Mouse (Mus musculus) macrophage (primary cell): Measurements from ENCODE around the gene Srl. TPM values are rescaled to one million over a fixed set of nuclear protein-coding genes. Genes with fewer than 3 reads are reported as not detected.

Experiments
- H3K27ac ChIP-seq: fragments of 350-480 bp; formaldehyde crosslinking; 2 replicates; pipeline ENCODE4 v1.9.0; 2021
- H3K36me3 ChIP-seq: fragments of 350-480 bp; formaldehyde crosslinking; 2 replicates; pipeline ENCODE4 v1.9.0; 2021; ENCODE audit errors: inconsistent target
- H3K4me3 ChIP-seq: fragments of 350-480 bp; formaldehyde crosslinking; 2 replicates; pipeline ENCODE4 v1.9.0; 2021; ENCODE audit errors: inconsistent target
- H3K79me2 ChIP-seq: fragments of 350-480 bp; formaldehyde crosslinking; 2 replicates; pipeline ENCODE4 v1.9.0; 2021; ENCODE audit errors: inconsistent target
- WGBS: methylation state at CpG from one replicate; pipeline ENCODE4 v1.1.7; 2026; ENCODE audit warnings: inconsistent platforms; ENCODE audit not compliant: missing documents; 5-methylcytosine and 5-hydroxymethylcytosine counted together
- polyA plus RNA-seq: library from polyadenylated mRNA; stranded (reverse); fragments of 250-400 nt; gene quantifications from 3 replicates; pipeline ENCODE4 v1.2.4, GENCODE M21; 2018; ENCODE audit warnings: inconsistent platforms

The Srl gene
- polyA plus RNA-seq, 1 experiment from 2014 or later, result 3.0 TPM

GRCm38 (mm10) chr16:4449418-4449817 is 92.2 kb downstream of the Srl start:
- no peaks in the 10 kb centered on the region for H3K79me2 ChIP-seq
- WGBS, result 99% methylated on average over 6 of the region's 6 CpGs
- H3K36me3 ChIP-seq, result no peaks in the 10 kb centered on the region
- H3K4me3 ChIP-seq, result no peak overlapping the region
- no peak overlapping the region for H3K27ac ChIP-seq

GRCm38 (mm10) chr16:4448235-4448634 is 93.4 kb downstream of the Srl start:
- no peaks in the 10 kb centered on the region for H3K36me3 ChIP-seq
- no peaks in the 10 kb centered on the region for H3K79me2 ChIP-seq
- no peak overlapping the region for H3K27ac ChIP-seq
- 41% methylated on average over 5 of the region's 9 CpGs for WGBS
- no peak overlapping the region for H3K4me3 ChIP-seq

GRCm38 (mm10) chr16:4446395-4446794 is 95.2 kb downstream of the Srl start:
- Histone ChIP-seq H3K36me3 (no peaks in the 10 kb centered on the region), H3K79me2 (no peaks in the 10 kb centered on the region), H3K27ac (no peak overlapping the region), H3K4me3 (no peak overlapping the region)
- WGBS, result 75% methylated on average over 4 of the region's 4 CpGs

DNA sequence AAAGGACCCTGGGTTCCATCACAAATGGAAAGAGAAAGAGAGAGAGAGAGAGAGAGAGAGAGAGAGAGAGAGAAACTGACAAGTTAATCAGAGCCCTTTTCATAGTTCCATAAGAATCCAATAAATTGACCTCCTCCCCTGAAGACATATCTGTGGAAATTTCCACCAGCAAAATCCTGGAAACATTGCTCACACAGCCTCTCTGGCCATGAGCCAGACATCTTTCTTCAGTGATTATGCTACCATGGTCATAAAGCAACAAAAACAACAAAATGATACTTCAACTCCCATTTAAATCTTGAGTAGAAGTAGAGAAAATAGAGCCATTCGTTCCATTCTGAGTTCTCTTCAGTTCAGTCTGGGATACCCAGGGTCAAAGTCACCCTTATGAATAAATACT is 97.2 kb downstream of the Srl start:
- no peaks in the 10 kb centered on the region for H3K79me2 ChIP-seq
- no peaks in the 10 kb centered on the region for H3K36me3 ChIP-seq
- 71% methylated on average over 1 of the region's 1 CpGs for WGBS
- no peak overlapping the region for H3K27ac ChIP-seq
- no peak overlapping the region for H3K4me3 ChIP-seq

DNA sequence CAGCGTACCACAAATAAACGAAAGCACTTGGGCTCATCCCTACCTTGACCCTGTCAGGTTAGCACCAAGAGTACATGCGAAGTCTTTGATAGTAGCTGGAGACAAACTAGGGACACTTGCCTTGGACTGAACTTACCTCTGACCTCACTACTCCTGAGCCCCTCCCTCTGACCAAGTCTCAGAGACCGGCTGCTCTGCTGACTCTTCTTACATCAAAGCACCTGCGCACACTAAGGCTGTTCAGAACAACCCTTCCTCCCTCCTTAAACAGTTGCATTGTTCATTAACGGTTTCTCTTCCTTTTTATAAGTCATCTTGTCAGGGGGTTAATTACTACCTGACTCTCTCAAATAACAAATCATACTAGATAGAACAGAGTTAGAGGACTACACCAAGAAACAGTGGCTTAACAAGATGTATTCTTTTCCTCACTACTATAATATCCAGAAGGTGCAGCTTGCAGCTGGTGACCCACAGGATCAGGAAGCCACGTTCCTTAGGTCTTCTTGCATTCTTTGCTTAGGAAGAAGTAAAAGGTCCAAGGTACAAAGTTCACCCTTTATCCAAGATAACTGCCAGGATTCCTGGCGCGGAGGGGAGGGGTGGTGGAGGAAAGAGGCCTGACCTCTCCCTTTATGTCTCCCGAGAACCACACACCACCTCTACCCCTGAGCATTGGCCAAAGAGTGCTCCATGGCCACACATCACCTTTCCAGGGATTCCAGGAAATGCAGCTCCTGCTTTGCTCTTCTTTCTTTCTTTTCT is 102.1 kb downstream of the Srl start:
- no peak overlapping the region for H3K4me3 ChIP-seq
- WGBS, result 88% methylated on average over 10 of the region's 10 CpGs
- H3K36me3 ChIP-seq, result no peaks in the 10 kb centered on the region
- no peaks in the 10 kb centered on the region for H3K79me2 ChIP-seq
- no peak overlapping the region for H3K27ac ChIP-seq

DNA sequence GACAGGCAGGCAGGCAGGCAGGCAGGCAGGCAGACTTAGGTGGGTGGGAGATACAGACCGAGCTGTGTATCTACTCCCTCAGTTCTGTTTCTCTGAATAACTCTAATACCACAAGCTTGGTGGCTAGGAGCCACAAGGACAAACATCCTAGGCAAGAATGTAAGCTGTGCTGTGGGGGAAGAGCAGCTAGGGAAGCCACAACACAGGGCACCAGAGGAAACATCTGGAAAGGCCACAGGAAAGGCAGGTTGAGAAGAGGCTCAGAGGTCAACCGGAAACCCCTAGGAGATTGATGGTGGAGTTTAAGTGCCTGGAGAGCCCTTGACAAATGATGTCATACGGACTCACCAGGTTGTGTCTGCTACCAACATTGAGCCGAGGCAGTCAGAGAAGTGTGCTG is 104.9 kb downstream of the Srl start:
- WGBS, result 17% methylated on average over 4 of the region's 4 CpGs
- Histone ChIP-seq H3K4me3 (no peak overlapping the region), H3K36me3 (no peaks in the 10 kb centered on the region), H3K27ac (no peak overlapping the region), H3K79me2 (no peaks in the 10 kb centered on the region)

GRCm38 (mm10) chr16:4435371-4435770 is 106.2 kb downstream of the Srl start:
- no peaks in the 10 kb centered on the region for H3K79me2 ChIP-seq
- H3K4me3 ChIP-seq, result no peak overlapping the region
- no peak overlapping the region for H3K27ac ChIP-seq
- H3K36me3 ChIP-seq, result no peaks in the 10 kb centered on the region
- WGBS, result 100% methylated on average over 2 of the region's 2 CpGs

GRCm38 (mm10) chr16:4431841-4432240 is 109.8 kb downstream of the Srl start:
- Histone ChIP-seq H3K36me3 (no peaks in the 10 kb centered on the region), H3K4me3 (no peak overlapping the region), H3K27ac (no peak overlapping the region), H3K79me2 (no peaks in the 10 kb centered on the region)
- WGBS, result 78% methylated on average over 4 of the region's 4 CpGs

DNA sequence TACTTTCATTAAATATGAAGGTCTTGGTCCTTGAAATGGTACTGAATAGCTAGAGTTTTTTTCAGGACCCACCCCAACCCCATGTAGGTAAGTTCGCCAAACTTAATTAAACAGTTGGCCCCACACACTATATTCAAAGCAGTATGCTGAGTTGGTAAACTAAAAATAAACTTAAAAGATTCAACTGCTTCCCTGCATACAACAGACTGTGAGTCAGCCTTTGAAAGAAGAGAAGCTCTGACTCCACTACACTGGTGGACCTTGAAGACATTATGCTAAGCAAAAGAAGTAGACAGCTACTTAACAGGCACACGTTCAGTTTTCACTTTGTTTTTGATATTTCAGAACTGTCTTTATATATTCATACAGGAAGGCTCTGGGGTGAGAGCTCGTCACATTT is 110.6 kb downstream of the Srl start:
- Histone ChIP-seq H3K79me2 (no peaks in the 10 kb centered on the region), H3K4me3 (no peak overlapping the region), H3K27ac (no peak overlapping the region), H3K36me3 (no peaks in the 10 kb centered on the region)
- WGBS, result 94% methylated on average over 3 of the region's 3 CpGs

DNA sequence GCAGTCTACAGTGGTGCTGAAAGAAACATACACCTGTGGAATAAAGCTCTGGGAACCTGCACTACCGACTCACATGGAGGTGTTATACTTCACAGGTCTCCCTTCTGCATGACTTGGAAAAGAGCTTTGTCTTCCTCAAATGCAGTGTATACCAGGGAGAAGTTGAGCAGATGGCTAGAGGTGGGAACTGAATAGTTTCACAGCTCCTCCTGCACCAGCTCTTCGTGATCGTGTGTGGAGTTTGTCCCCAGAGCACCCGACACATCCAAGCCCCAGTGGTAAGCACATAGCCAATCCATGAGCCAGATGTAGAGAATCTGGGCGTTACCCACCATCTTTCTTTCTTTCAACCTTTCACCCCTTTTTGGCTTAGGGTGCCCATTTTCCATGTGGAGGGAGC is 111.4 kb downstream of the Srl start:
- Histone ChIP-seq H3K36me3 (no peaks in the 10 kb centered on the region), H3K27ac (no peak overlapping the region), H3K4me3 (no peak overlapping the region), H3K79me2 (no peaks in the 10 kb centered on the region)
- WGBS, result 100% methylated on average over 5 of the region's 5 CpGs

Other genes with a start within 250 kb of the Srl start
- 10.4 to 11.9 TPM (median 11.0 TPM) in 3 replicates for gene Adcy9, start 121.3 kb downstream of the Srl start, polyA plus RNA-seq
- gene Tfap4, start 18.0 kb upstream of the Srl start, polyA plus RNA-seq, result 3.3 to 7.1 TPM (median 4.0 TPM) in 3 replicates
- gene Glis2, start 52.9 kb upstream of the Srl start, polyA plus RNA-seq, result 0.06 to 0.16 TPM in 2 of 3 replicates, not detected in the other
- gene Pam16, start 83.2 kb upstream of the Srl start, polyA plus RNA-seq, result 9.7 to 39.5 TPM (median 23.6 TPM) in 3 replicates
- 0.07 TPM in 1 of 3 replicates, not detected in the others for gene Vasn, start 98.1 kb upstream of the Srl start, polyA plus RNA-seq
- gene Dnaja3, start 98.2 kb upstream of the Srl start, polyA plus RNA-seq, result 19.8 to 43.8 TPM (median 25.5 TPM) in 3 replicates
- gene Coro7, start 138.0 kb upstream of the Srl start, polyA plus RNA-seq, result 53.4 to 137 TPM (median 97.8 TPM) in 3 replicates
- 6.3 to 20.4 TPM (median 15.6 TPM) in 3 replicates for gene Nmral1, start 177.5 kb upstream of the Srl start, polyA plus RNA-seq
- 195 to 303 TPM (median 234 TPM) in 3 replicates for gene Hmox2, start 184.5 kb upstream of the Srl start, polyA plus RNA-seq
- 15.0 to 29.2 TPM (median 20.4 TPM) in 3 replicates for gene Cdip1, start 248.5 kb upstream of the Srl start, polyA plus RNA-seq